Mouse (Mus musculus) layer of hippocampus, adult 11-12 months (tissue): ENCODE measurements around the gene Ddx43.
A peak's percentile ranks its signal among the peaks of the same experiment; 100 is the strongest.

Experiments used
- DNase-seq: peaks from one replicate; pipeline ENCODE4 v3.0.0; 2022; ENCODE audit warnings: low spot score

Gene Ddx43

DNA sequence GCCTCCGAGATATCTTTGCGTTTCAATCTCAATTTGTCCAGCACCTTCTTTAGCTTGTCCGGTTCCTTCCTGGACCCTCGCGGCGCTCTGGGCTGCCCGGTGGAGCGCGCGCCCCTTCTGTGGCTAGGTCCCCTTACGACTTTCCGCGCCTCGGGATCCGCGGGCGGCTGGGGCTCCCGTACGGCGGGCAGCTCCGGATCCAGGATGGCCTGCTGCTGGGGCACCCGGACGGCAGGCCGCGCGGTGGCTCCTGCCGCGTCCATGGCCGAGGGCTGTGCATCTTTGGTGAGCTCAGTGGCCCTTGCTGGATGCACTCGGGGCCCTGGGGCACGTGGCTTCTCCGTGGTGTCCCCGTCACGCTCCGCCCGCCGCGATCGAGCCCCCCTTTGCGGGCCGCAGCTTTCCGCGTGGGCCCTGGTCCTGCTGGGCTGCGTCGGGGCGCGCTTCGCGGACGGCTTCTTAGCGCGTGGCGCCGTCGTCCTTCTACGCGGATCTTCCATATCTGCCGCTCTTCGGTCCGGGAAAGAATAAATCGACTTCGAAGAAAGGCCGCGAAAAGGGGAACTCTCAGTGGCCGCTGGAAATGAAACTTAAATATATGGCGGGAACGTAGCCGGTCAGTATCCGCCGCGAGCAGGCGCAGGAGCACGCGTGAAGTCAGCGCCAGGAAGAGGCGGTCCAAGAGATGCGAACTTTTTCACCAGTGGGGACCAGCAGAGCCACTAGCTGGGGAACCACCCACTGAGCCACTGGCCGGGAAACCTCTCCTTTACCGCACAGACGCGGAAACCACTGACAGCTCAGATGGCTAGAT is 47.2 kb downstream of the Ddx43 start, which contains the start of gene Cgas:
Gene Cgas, minus strand, starts transcription at position 659 of the 814 bp plus-strand sequence.
- peak; percentile 47 for DNase-seq

GRCm38 (mm10) chr9:78447606-78447972 is 52.0 kb downstream of the Ddx43 start:
- DNase-seq = no peak

DNA sequence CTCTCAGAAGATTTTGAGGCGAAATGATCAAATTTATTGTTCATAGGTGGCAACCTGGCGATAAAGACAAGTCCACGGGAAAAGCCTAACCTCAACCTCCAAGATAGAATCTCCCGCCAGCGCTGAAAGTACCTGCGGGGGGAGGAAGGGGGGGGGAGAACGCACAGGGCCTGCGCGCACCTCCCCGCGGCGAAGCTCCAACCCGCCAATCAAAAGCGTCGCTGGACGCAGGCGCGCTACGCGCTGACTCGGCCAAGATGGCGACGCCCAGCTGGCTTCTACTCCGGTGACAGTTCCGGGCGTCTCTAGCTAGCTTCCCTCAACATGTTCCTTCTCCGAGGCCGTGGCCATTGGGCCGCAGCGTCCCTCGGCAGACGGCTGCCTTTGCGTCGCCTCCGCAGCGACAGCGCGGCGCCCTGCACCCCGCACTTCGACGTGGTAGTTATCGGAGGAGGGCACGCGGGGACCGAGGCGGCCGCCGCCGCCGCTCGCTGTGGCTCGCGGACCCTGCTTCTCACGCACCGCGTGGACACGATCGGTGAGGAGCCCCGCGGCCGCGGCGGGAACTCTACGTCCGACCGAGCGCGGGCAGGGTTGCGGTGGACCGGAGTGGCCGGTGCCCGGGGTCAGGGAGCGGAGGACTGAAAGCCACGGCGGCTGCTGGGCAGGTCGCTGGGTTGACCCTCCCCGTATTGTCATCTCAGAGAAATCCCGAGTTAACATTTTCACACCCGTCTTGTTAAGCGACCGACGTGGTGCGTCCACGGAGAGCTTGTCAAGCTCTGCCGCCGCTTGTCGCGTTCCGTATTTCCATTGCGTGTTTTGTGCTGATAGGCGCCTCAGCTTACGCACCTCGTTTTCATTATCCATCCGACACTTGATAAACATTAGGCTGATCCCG is 52.6 kb downstream of the Ddx43 start, which contains the start of the genes Mto1 and Gm17324:
Gene Mto1, plus strand, starts transcription at position 236 of the 901 bp plus-strand sequence.
Gene Gm17324, minus strand, starts transcription at position 814 of the 901 bp plus-strand sequence.
- DNase-seq = peak; percentile 87

GRCm38 (mm10) chr9:78450404-78450803 is 54.8 kb downstream of the Ddx43 start:
- no peak for DNase-seq

- DNase-seq = peak; percentile 45
Observed at GRCm38 (mm10) chr9:78451382-78451781, 55.8 kb downstream of the Ddx43 start.

- no peak for DNase-seq
Observed at GRCm38 (mm10) chr9:78457026-78457425, 61.4 kb downstream of the Ddx43 start.

DNA sequence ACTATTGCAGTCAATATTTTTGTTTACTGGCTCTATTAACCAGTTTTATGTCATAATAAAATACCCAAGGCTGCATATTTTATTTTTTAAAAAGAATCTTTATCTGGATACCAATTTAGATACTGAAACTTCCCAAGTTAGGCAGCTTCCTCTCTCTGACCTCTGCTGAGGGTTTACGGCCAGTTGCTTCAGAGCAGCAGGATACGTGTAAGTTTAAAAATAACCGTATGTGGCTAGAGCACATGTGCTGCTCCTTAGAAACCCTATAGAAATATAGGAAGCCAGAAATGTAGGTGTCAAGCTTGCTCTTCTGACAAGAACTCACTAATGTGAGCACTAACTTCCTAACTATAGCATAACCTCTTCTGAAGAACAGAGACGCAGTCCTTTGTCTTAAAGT is 67.8 kb downstream of the Ddx43 start:
- no peak for DNase-seq

DNA sequence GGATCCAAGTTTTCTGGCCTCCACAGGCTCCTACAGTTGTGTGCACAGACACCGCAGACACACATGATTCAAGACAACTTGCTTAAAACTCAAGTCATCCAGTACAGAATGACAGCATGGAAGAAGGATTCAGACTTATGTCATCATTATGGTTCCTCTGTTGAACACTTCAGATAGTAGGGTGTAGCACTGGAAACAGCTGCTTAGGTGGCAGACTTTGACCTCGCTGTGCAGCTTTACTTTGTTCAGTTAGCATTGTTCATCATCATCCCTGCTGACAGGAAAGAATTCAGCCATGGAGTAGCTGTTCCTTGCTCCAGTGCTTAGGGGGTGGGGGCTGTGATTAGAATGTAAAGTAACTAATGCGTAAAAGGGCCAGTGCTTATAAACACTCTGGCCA is 70.1 kb downstream of the Ddx43 start:
- DNase-seq = no peak
